Mouse (Mus musculus) spleen, adult 2 months (tissue): ENCODE data around the gene Mpzl1. TPM values are rescaled to one million over a fixed set of nuclear protein-coding genes. Genes with fewer than 3 reads are reported as not detected.

ENCODE experiments used
- DNase-seq, 2 experiments: peaks; one replicate each; pipeline versions ENCODE4 v3.0.0 to v3.0.0-alpha.2; 2012 to 2021; ENCODE audit warnings: low spot score in 2 of 2, low read depth in 1 of 2
- H3K27ac ChIP-seq: fragments of 200-500 bp; 2 replicates; pipeline ENCODE4 v1.5.1; 2012; ENCODE audit warnings: low read length, inconsistent platforms; ENCODE audit not compliant: insufficient read depth
- H3K27me3 ChIP-seq: fragments of 200-500 bp; 2 replicates; pipeline ENCODE4 v1.6.1; 2012; ENCODE audit warnings: mild to moderate bottlenecking, moderate library complexity, low read length, inconsistent platforms; ENCODE audit not compliant: control insufficient read depth, insufficient read depth
- H3K36me3 ChIP-seq: fragments of 200-500 bp; 2 replicates; pipeline ENCODE4 v1.6.1; 2012; ENCODE audit warnings: mild to moderate bottlenecking, low read length, inconsistent platforms; ENCODE audit not compliant: control insufficient read depth, insufficient read depth
- H3K4me1 ChIP-seq: fragments of 200-500 bp; 2 replicates; pipeline ENCODE4 v1.6.1; 2011; ENCODE audit warnings: inconsistent platforms; ENCODE audit not compliant: control insufficient read depth, insufficient read depth, insufficient read length
- H3K4me3 ChIP-seq: fragments of 200-500 bp; 2 replicates; pipeline ENCODE4 v1.5.1; 2011; ENCODE audit warnings: mild to moderate bottlenecking, inconsistent platforms; ENCODE audit not compliant: insufficient read depth, insufficient read length; ENCODE audit errors: extremely low read depth
- CTCF ChIP-seq: fragments of 200-500 bp; IDR thresholded peaks from 2 replicates; pipeline ENCODE4 v1.5.1; 2011; ENCODE audit warnings: mild to moderate bottlenecking, inconsistent platforms; ENCODE audit not compliant: insufficient read depth, insufficient read length, insufficient replicate concordance; ENCODE audit errors: extremely low read depth
- POLR2A ChIP-seq: fragments of 200-500 bp; IDR thresholded peaks from 2 replicates; pipeline ENCODE4 v1.6.1; 2011; ENCODE audit warnings: low read depth, low read length, inconsistent platforms
- WGBS: fragments of 180-500 bp; shearing (Covaris S2); methylation state at CpG from one replicate; pipeline ENCODE4 v1.1.7; 2018; 5-methylcytosine and 5-hydroxymethylcytosine counted together
- polyA plus RNA-seq: library from polyadenylated mRNA; depleted of rRNA; stranded (reverse); fragments of >200 nt; gene quantifications from 2 replicates; pipeline ENCODE4 v1.2.3, GENCODE M21; 2012

The Mpzl1 gene
- polyA plus RNA-seq, 1 experiment: 15.9 TPM

DNA sequence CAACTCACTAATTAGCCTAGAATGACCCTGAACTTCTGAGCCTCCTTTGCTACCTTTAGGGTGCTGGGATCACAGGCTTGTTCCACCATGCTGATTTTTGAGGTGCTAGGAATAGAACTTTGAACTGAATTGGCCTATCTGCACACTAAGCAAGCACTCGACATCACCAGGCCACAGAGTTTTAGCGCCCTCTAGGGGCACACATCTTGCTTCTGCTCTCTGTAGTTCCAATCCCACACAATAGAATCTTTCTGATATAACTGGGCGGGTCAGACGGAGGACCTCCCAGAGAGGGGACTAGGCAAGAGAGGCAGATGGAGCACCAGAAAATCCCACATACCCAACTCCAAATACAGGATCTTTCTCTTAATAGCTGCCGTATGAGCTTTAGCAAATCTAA is 24.3 kb upstream of the Mpzl1 start:
- Histone ChIP-seq H3K36me3 (peaks cover 64% of the 10 kb centered on the region), H3K4me3 (no peak overlapping the region), H3K27me3 (no peaks in the 10 kb centered on the region), H3K4me1 (peaks cover 9% of the 10 kb centered on the region), H3K27ac (no peak overlapping the region)
- TF ChIP-seq CTCF (peak; percentile 44; the same call in 1 of the 2 replicates), POLR2A (no peak)
- WGBS: 55% methylated on average over 5 of the region's 5 CpGs
- DNase-seq: peak in 1 of 2 experiments; percentile 50

DNA sequence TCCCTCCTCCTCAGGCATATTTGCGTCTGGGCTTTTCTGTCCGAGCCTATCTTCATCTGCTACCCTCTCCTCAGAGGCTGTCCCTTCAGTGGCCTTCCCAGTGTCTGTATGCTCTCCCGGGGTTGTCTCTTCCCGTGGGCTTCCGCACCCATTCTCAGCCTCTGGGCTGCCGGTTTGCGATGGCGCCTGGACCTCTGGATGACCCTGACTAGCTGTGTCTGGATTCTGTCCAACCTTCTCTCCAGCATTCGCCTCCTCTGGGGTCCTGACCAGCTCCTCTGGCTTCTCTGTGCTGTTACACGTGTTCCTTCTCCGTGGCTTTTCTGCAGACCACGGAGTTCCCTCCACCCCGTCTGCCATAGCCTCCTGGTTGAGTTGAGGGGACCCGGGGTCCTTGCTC is 21.1 kb upstream of the Mpzl1 start:
- DNase-seq: no peak
- Histone ChIP-seq H3K27ac (no peak overlapping the region), H3K27me3 (no peaks in the 10 kb centered on the region), H3K4me1 (peaks cover 3% of the 10 kb centered on the region; the same call in 1 of the 2 replicates), H3K36me3 (peaks cover 68% of the 10 kb centered on the region), H3K4me3 (no peak overlapping the region)
- WGBS: 83% methylated on average over 14 of the region's 14 CpGs
- TF ChIP-seq POLR2A: no peak

DNA sequence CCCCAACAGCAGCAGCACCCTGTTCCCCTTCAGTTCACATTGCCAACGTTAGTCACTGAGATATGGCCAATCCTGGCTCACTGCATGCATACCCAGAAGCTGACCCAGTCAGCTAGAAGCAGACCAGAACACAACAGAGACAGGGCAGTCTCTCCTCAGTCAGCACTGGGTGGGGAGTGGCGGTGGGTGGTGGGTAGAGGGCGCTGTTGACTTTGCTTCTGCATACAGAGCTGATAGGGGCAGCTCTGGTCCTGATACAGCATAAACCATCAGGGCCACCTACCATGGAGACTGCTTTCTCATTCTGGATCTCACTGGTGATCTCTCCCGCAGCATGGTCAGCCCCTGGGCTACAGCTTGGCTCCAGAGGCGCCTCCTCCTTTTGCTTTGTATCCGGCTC is 20.7 kb upstream of the Mpzl1 start:
- peak in 1 of 2 experiments; percentile 53 for DNase-seq
- TF ChIP-seq CTCF (peak; percentile 25; the same call in 1 of the 2 replicates), POLR2A (no peak)
- WGBS: 77% methylated on average over 6 of the region's 6 CpGs

GRCm38 (mm10) chr1:165653126-165653885 is 19.0 kb upstream of the Mpzl1 start:
- peaks cover 3% of the 10 kb centered on the region; the same call in 1 of the 2 replicates for H3K4me1 ChIP-seq
- H3K4me3 ChIP-seq: no peak overlapping the region
- H3K36me3 ChIP-seq: peaks cover 64% of the 10 kb centered on the region
- no peak for DNase-seq
- H3K27ac ChIP-seq: no peak overlapping the region
- WGBS: 86% methylated on average over 14 of the region's 14 CpGs
- no peaks in the 10 kb centered on the region for H3K27me3 ChIP-seq
- TF ChIP-seq CTCF: no peak
- no peak for TF ChIP-seq POLR2A

More for the DNA sequence above, 20.7 kb upstream of the Mpzl1 start:
- peaks cover 3% of the 10 kb centered on the region; the same call in 1 of the 2 replicates for H3K4me1 ChIP-seq
- H3K27ac ChIP-seq: no peak overlapping the region
- H3K27me3 ChIP-seq: no peaks in the 10 kb centered on the region
- peaks cover 67% of the 10 kb centered on the region for H3K36me3 ChIP-seq
- no peak overlapping the region for H3K4me3 ChIP-seq

DNA sequence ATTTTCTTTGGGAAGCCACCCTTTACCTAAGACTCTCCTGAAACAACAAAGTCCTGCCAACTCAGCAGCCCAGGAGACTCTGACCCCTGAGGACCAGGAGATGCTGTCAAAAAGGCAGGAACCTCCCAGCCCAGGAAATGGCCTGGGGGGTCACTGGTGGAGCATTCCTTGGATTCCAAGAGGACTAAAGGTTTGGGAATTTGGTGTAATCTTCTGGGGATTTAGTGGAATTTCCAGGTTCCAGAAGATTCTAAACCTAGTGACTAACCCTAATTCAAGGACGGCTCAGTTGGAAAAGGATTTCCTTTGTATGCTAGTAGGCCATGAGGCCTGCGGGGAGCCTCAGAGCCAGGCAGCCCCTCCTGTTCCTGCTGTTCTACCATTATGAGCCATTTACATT is 18.2 kb upstream of the Mpzl1 start:
- Histone ChIP-seq H3K4me3 (no peak overlapping the region), H3K27ac (0 out of 2 replicates have a peak overlapping the region, but pooled peaks have one; percentile 15), H3K4me1 (peaks cover 3% of the 10 kb centered on the region; the same call in 1 of the 2 replicates), H3K36me3 (peaks cover 57% of the 10 kb centered on the region), H3K27me3 (no peaks in the 10 kb centered on the region)
- DNase-seq: no peak
- TF ChIP-seq CTCF (no peak), POLR2A (no peak)
- 86% methylated on average over 2 of the region's 2 CpGs for WGBS

- Histone ChIP-seq H3K27ac (no peak overlapping the region), H3K36me3 (peaks cover 52% of the 10 kb centered on the region), H3K27me3 (no peaks in the 10 kb centered on the region), H3K4me3 (no peak overlapping the region), H3K4me1 (peaks cover 3% of the 10 kb centered on the region; the same call in 1 of the 2 replicates)
- DNase-seq: no peak
- WGBS: 38% methylated on average over 5 of the region's 5 CpGs
- no peak for TF ChIP-seq CTCF
- TF ChIP-seq POLR2A: no peak
Measured at GRCm38 (mm10) chr1:165651158-165651557, 16.8 kb upstream of the Mpzl1 start.

- WGBS: 75% methylated on average over 4 of the region's 4 CpGs
- peaks cover 3% of the 10 kb centered on the region; the same call in 1 of the 2 replicates for H3K4me1 ChIP-seq
Measured at GRCm38 (mm10) chr1:165645102-165645501, 10.8 kb upstream of the Mpzl1 start.

More at GRCm38 (mm10) chr1:165645102-165645501, 10.8 kb upstream of the Mpzl1 start:
- TF ChIP-seq POLR2A: no peak
- TF ChIP-seq CTCF: no peak
- no peaks in the 10 kb centered on the region for H3K27me3 ChIP-seq
- no peak for DNase-seq
- H3K36me3 ChIP-seq: peaks cover 9% of the 10 kb centered on the region
- H3K4me3 ChIP-seq: no peak overlapping the region
- no peak overlapping the region for H3K27ac ChIP-seq
